Mouse (Mus musculus): ENCODE data around the gene Adh6b. TPM values are rescaled to one million over a fixed set of nuclear protein-coding genes. Genes with fewer than 3 reads are reported as not detected.
"Not testable (repeated sequence)": the region's sequence is repeated elsewhere in the genome, so short reads cannot be mapped to it uniquely, and the experiment has no call there.

The Adh6b gene
- polyA plus RNA-seq, 1 experiment = not detected

GRCm38 (mm10) chr3:138358856-138359255, 17.3 kb downstream of the Adh6b start:
- H3K4me1 ChIP-seq (ENCODE audit: control insufficient read depth, insufficient read depth, insufficient read length, low read length) = no peaks in the 10 kb centered on the region
- H3K36me3 ChIP-seq (ENCODE audit: control insufficient read depth, insufficient read depth, low read length) = no peaks in the 10 kb centered on the region
- no peak overlapping the region for H3K4me3 ChIP-seq (ENCODE audit: low read depth, low read length)
- TF ChIP-seq POLR2A (IDR thresholded peaks at IDR 0.05; ENCODE audit: low read depth, low read length) (no peak), CTCF (IDR thresholded peaks at IDR 0.05; ENCODE audit: extremely low read depth, insufficient read length, insufficient replicate concordance, low read depth, low read length) (no peak)
- 81% methylated on average over 7 of the region's 7 CpGs for WGBS
- no peaks in the 10 kb centered on the region for H3K27me3 ChIP-seq (ENCODE audit: control insufficient read depth, insufficient read depth, low read length)
- H3K27ac ChIP-seq (ENCODE audit: insufficient read depth, low read depth, low read length) = no peak overlapping the region

- no peaks in the 10 kb centered on the region for H3K4me1 ChIP-seq (ENCODE audit: control insufficient read depth, insufficient read depth, insufficient read length, low read length)
- H3K27me3 ChIP-seq (ENCODE audit: control insufficient read depth, insufficient read depth, low read length) = no peaks in the 10 kb centered on the region
- WGBS = 35% methylated on average over 4 of the region's 4 CpGs
- no peak overlapping the region for H3K4me3 ChIP-seq (ENCODE audit: low read depth, low read length)
- H3K27ac ChIP-seq (ENCODE audit: insufficient read depth, low read depth, low read length) = no peak overlapping the region
- TF ChIP-seq POLR2A (IDR thresholded peaks at IDR 0.05; ENCODE audit: low read depth, low read length) = no peak
- no peak for TF ChIP-seq CTCF (IDR thresholded peaks at IDR 0.05; ENCODE audit: extremely low read depth, insufficient read length, insufficient replicate concordance, low read depth, low read length)
- no peaks in the 10 kb centered on the region for H3K36me3 ChIP-seq (ENCODE audit: control insufficient read depth, insufficient read depth, low read length)
Observed at GRCm38 (mm10) chr3:138360721-138361120, 19.1 kb downstream of the Adh6b start.

GRCm38 (mm10) chr3:138362920-138363319, 21.3 kb downstream of the Adh6b start:
- no peak for TF ChIP-seq POLR2A (IDR thresholded peaks at IDR 0.05; ENCODE audit: low read depth, low read length)
- Histone ChIP-seq H3K4me3 (ENCODE audit: low read depth, low read length) (no peak overlapping the region), H3K36me3 (ENCODE audit: control insufficient read depth, insufficient read depth, low read length) (no peaks in the 10 kb centered on the region), H3K27me3 (ENCODE audit: control insufficient read depth, insufficient read depth, low read length) (no peaks in the 10 kb centered on the region), H3K27ac (ENCODE audit: insufficient read depth, low read depth, low read length) (no peak overlapping the region), H3K4me1 (ENCODE audit: control insufficient read depth, insufficient read depth, insufficient read length, low read length) (no peaks in the 10 kb centered on the region)
- WGBS = 85% methylated on average over 2 of the region's 2 CpGs

- TF ChIP-seq POLR2A (IDR thresholded peaks at IDR 0.05; ENCODE audit: low read depth, low read length) (no peak), CTCF (IDR thresholded peaks at IDR 0.05; ENCODE audit: extremely low read depth, insufficient read length, insufficient replicate concordance, low read depth, low read length) (no peak)
- 89% methylated on average over 2 of the region's 2 CpGs for WGBS
- Histone ChIP-seq H3K4me3 (ENCODE audit: low read depth, low read length) (no peak overlapping the region), H3K27me3 (ENCODE audit: control insufficient read depth, insufficient read depth, low read length) (no peaks in the 10 kb centered on the region), H3K36me3 (ENCODE audit: control insufficient read depth, insufficient read depth, low read length) (no peaks in the 10 kb centered on the region), H3K27ac (ENCODE audit: insufficient read depth, low read depth, low read length) (no peak overlapping the region), H3K4me1 (ENCODE audit: control insufficient read depth, insufficient read depth, insufficient read length, low read length) (no peaks in the 10 kb centered on the region)
Observed at GRCm38 (mm10) chr3:138366181-138366580, 24.6 kb downstream of the Adh6b start.

- Histone ChIP-seq H3K27me3 (ENCODE audit: control insufficient read depth, insufficient read depth, low read length) (no peaks in the 10 kb centered on the region), H3K27ac (ENCODE audit: insufficient read depth, low read depth, low read length) (no peak overlapping the region), H3K4me3 (ENCODE audit: low read depth, low read length) (no peak overlapping the region), H3K36me3 (ENCODE audit: control insufficient read depth, insufficient read depth, low read length) (no peaks in the 10 kb centered on the region), H3K4me1 (ENCODE audit: control insufficient read depth, insufficient read depth, insufficient read length, low read length) (no peaks in the 10 kb centered on the region)
- WGBS = 85% methylated on average over 1 of the region's 1 CpGs
- no peak for TF ChIP-seq POLR2A (IDR thresholded peaks at IDR 0.05; ENCODE audit: low read depth, low read length)
- no peak for TF ChIP-seq CTCF (IDR thresholded peaks at IDR 0.05; ENCODE audit: extremely low read depth, insufficient read length, insufficient replicate concordance, low read depth, low read length)
Observed at GRCm38 (mm10) chr3:138369546-138369945, 28.0 kb downstream of the Adh6b start.

DNA sequence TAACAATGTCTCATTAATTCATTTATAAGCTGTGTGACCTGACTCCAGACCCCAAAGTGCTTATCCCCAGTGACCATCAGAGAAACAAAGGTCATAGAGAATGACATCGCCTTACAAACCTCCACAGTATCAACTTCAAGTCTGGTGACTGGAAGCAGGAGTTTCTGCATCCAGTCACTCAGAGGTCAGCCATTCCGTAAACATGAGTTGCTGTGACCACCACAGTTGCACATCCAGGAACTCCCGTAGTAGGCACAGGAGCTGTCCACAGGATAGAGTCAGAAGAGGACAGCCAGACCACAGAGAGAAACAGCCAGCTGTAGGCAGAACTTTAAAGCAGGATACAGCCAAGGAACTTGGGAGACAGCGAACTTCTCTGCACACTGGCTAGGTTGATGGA, 28.7 kb downstream of the Adh6b start:
- H3K36me3 ChIP-seq (ENCODE audit: control insufficient read depth, insufficient read depth, low read length); H3K27ac ChIP-seq (ENCODE audit: insufficient read depth, low read depth, low read length); H3K4me3 ChIP-seq (ENCODE audit: low read depth, low read length); H3K4me1 ChIP-seq (ENCODE audit: control insufficient read depth, insufficient read depth, insufficient read length, low read length); H3K27me3 ChIP-seq (ENCODE audit: control insufficient read depth, insufficient read depth, low read length): not testable (repeated sequence)
- WGBS = 80% methylated on average over 4 of the region's 4 CpGs

- no peaks in the 10 kb centered on the region for H3K27me3 ChIP-seq (ENCODE audit: control insufficient read depth, insufficient read depth, low read length)
- TF ChIP-seq CTCF (IDR thresholded peaks at IDR 0.05; ENCODE audit: extremely low read depth, insufficient read length, insufficient replicate concordance, low read depth, low read length) = no peak
- no peak for TF ChIP-seq POLR2A (IDR thresholded peaks at IDR 0.05; ENCODE audit: low read depth, low read length)
- WGBS = 54% methylated on average over 4 of the region's 4 CpGs
- H3K36me3 ChIP-seq (ENCODE audit: control insufficient read depth, insufficient read depth, low read length) = no peaks in the 10 kb centered on the region
- no peak overlapping the region for H3K27ac ChIP-seq (ENCODE audit: insufficient read depth, low read depth, low read length)
- no peaks in the 10 kb centered on the region for H3K4me1 ChIP-seq (ENCODE audit: control insufficient read depth, insufficient read depth, insufficient read length, low read length)
- no peak overlapping the region for H3K4me3 ChIP-seq (ENCODE audit: low read depth, low read length)
Observed at GRCm38 (mm10) chr3:138373920-138374319, 32.3 kb downstream of the Adh6b start.

DNA sequence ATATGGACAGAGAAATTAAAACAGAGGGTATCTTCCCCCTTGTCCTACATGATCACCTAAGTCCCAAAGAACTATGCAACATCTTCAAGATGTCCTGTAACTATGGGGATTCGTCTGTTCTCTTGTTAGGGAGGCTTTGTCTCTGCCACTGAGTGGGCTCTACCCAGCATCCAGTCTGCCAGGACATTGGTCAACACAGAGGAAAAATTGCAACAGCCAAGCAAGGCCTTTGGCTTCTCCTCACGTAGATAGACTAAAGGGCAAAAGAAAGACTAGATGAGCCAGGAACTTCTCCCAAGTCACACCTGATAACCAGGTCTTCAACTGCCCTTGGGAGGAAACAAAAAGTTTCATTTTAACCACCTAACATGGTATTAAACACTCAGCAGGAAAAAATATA, 33.6 kb downstream of the Adh6b start:
- no peak overlapping the region for H3K4me3 ChIP-seq (ENCODE audit: low read depth, low read length)
- 72% methylated on average over 2 of the region's 2 CpGs for WGBS
- no peak for TF ChIP-seq POLR2A (IDR thresholded peaks at IDR 0.05; ENCODE audit: low read depth, low read length)

More for the DNA sequence above, 33.6 kb downstream of the Adh6b start:
- H3K36me3 ChIP-seq (ENCODE audit: control insufficient read depth, insufficient read depth, low read length) = no peaks in the 10 kb centered on the region
- no peaks in the 10 kb centered on the region for H3K27me3 ChIP-seq (ENCODE audit: control insufficient read depth, insufficient read depth, low read length)
- H3K4me1 ChIP-seq (ENCODE audit: control insufficient read depth, insufficient read depth, insufficient read length, low read length) = no peaks in the 10 kb centered on the region
- no peak overlapping the region for H3K27ac ChIP-seq (ENCODE audit: insufficient read depth, low read depth, low read length)

All from small intestine, adult 2 months (tissue).